Mouse (Mus musculus) ES-Bruce4 (cell line): ENCODE results near the gene Synpo2. TPM values are rescaled to one million over a fixed set of nuclear protein-coding genes. Genes with fewer than 3 reads are reported as not detected.

Experiments
- H3K27ac ChIP-seq: 2 replicates; pipeline ENCODE4 v1.5.1; 2012; ENCODE audit warnings: low read length, inconsistent platforms; ENCODE audit not compliant: insufficient read depth
- H3K27me3 ChIP-seq: 2 replicates; pipeline ENCODE4 v1.6.1; 2012; ENCODE audit warnings: mild to moderate bottlenecking, low read length, inconsistent platforms; ENCODE audit not compliant: control insufficient read depth, poor library complexity, insufficient read depth, severe bottlenecking
- H3K36me3 ChIP-seq: 2 replicates; pipeline ENCODE4 v1.6.1; 2012; ENCODE audit warnings: inconsistent platforms, mild to moderate bottlenecking, low read length, moderate library complexity; ENCODE audit not compliant: control insufficient read depth, poor library complexity, insufficient read depth, severe bottlenecking
- H3K4me1 ChIP-seq: one replicate; pipeline ENCODE4 v1.8.1; 2011; ENCODE audit warnings: low read length; ENCODE audit not compliant: control insufficient read depth, insufficient read depth
- H3K4me3 ChIP-seq: 2 replicates; pipeline ENCODE4 v1.5.1; 2011; ENCODE audit warnings: low read depth, mild to moderate bottlenecking, low read length
- H3K9ac ChIP-seq: 2 replicates; pipeline ENCODE4 v1.6.1; 2012; ENCODE audit warnings: low read depth, mild to moderate bottlenecking, inconsistent platforms; ENCODE audit not compliant: poor library complexity, severe bottlenecking
- H3K9me3 ChIP-seq: replicated peaks from 2 replicates; pipeline ENCODE4 v1.6.1; 2012; ENCODE audit warnings: mild to moderate bottlenecking, low read length, inconsistent platforms; ENCODE audit not compliant: control insufficient read depth, poor library complexity, insufficient read depth, severe bottlenecking
- CTCF ChIP-seq: IDR thresholded peaks from one replicate; pipeline ENCODE4 v1.8.1; 2011; ENCODE audit warnings: low read depth, low read length
- EP300 ChIP-seq: IDR thresholded peaks from 2 replicates; pipeline ENCODE4 v1.6.1; 2011; ENCODE audit warnings: low read depth, low read length; ENCODE audit not compliant: insufficient read depth
- POLR2A ChIP-seq: IDR thresholded peaks from one replicate; pipeline ENCODE4 v1.8.1; 2011; ENCODE audit warnings: low read length; ENCODE audit not compliant: insufficient read depth
- polyA plus RNA-seq: library from polyadenylated mRNA; stranded (reverse); fragments of >200 nt; gene quantifications from 2 replicates; pipeline ENCODE4 v1.2.4, GENCODE M21; 2011; ENCODE audit warnings: low read depth; ENCODE audit not compliant: missing spikeins, insufficient read depth, insufficient read length

Synpo2 gene
- polyA plus RNA-seq, 1 experiment, result 1.8 TPM

DNA sequence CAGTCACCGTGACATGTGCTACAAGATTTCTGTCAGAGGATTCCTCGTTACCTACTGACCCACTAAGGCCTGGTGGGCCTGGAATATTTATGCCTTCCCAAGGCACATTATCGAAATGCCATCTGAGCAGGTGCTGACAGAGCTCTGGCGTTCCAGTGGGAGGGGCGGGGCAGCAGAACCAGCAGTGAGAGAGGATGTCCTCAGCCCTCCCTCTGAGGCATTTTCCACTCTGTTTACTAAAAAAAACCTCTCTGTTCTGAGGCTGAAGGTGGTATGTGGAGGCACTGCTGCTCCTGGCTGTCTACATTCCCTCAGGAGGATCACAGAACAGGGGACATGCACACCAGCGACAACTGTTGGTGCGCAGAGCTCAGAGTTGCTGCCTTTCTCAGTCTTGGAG, 1.1 kb upstream of the Synpo2 start:
- Histone ChIP-seq H3K9ac (no peak overlapping the region), H3K27me3 (no peaks in the 10 kb centered on the region), H3K36me3 (no peaks in the 10 kb centered on the region), H3K4me1 (no peaks in the 10 kb centered on the region), H3K9me3 (no peaks in the 10 kb centered on the region), H3K27ac (no peak overlapping the region), H3K4me3 (no peak overlapping the region)
- TF ChIP-seq POLR2A, result no peak
- no peak for TF ChIP-seq EP300
- TF ChIP-seq CTCF, result no peak

- no peaks in the 10 kb centered on the region for H3K9me3 ChIP-seq
- H3K27ac ChIP-seq, result no peak overlapping the region
- no peaks in the 10 kb centered on the region for H3K36me3 ChIP-seq
- peak overlapping the region; percentile 53; the same call in 1 of the 2 replicates for H3K9ac ChIP-seq
- H3K27me3 ChIP-seq, result no peaks in the 10 kb centered on the region
- no peaks in the 10 kb centered on the region for H3K4me1 ChIP-seq
- TF ChIP-seq EP300 (no peak), CTCF (no peak), POLR2A (no peak)
- H3K4me3 ChIP-seq, result peak overlapping the region; percentile 87
Observed at GRCm38 (mm10) chr3:123235495-123235894, 454 bp downstream of the Synpo2 start.

GRCm38 (mm10) chr3:123234191-123234836, 1.6 kb downstream of the Synpo2 start:
- H3K4me3 ChIP-seq, result no peak overlapping the region
- H3K36me3 ChIP-seq, result no peaks in the 10 kb centered on the region
- no peaks in the 10 kb centered on the region for H3K9me3 ChIP-seq
- TF ChIP-seq EP300 (no peak), CTCF (peak; percentile 1), POLR2A (no peak)
- no peak overlapping the region for H3K27ac ChIP-seq
- H3K9ac ChIP-seq, result no peak overlapping the region
- H3K27me3 ChIP-seq, result no peaks in the 10 kb centered on the region
- no peaks in the 10 kb centered on the region for H3K4me1 ChIP-seq

DNA sequence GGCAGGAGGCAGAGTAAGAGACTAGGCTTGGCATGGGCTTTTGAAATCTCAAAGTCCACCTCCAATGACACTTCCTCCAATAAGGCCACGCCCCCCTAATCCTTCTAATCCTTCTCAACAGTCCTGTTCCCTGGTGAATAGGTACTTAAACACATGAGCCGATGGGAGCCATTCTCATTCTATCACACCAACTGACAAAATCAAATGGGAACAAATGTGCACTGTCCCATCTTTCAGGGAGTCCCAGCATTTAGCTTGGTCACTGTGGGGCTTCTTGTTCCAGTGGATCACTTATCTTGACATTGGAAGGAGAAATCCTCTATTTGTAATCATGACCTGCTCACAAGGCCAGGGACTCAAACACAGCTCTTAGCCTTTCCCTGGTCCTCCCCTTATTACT, 4.3 kb downstream of the Synpo2 start:
- no peak overlapping the region for H3K9ac ChIP-seq
- no peak overlapping the region for H3K4me3 ChIP-seq
- no peaks in the 10 kb centered on the region for H3K9me3 ChIP-seq
- no peak overlapping the region for H3K27ac ChIP-seq
- no peaks in the 10 kb centered on the region for H3K27me3 ChIP-seq
- TF ChIP-seq POLR2A, result no peak
- TF ChIP-seq EP300, result no peak
- TF ChIP-seq CTCF, result no peak
- H3K4me1 ChIP-seq, result no peaks in the 10 kb centered on the region
- H3K36me3 ChIP-seq, result no peaks in the 10 kb centered on the region

- no peak for TF ChIP-seq POLR2A
- no peak for TF ChIP-seq EP300
- no peak for TF ChIP-seq CTCF
- H3K4me3 ChIP-seq, result no peak overlapping the region
- H3K9me3 ChIP-seq, result no peaks in the 10 kb centered on the region
- no peaks in the 10 kb centered on the region for H3K4me1 ChIP-seq
- H3K27ac ChIP-seq, result no peak overlapping the region
- H3K27me3 ChIP-seq, result no peaks in the 10 kb centered on the region
- H3K36me3 ChIP-seq, result no peaks in the 10 kb centered on the region
- no peak overlapping the region for H3K9ac ChIP-seq
Observed at GRCm38 (mm10) chr3:123227276-123227675, 8.7 kb downstream of the Synpo2 start.

DNA sequence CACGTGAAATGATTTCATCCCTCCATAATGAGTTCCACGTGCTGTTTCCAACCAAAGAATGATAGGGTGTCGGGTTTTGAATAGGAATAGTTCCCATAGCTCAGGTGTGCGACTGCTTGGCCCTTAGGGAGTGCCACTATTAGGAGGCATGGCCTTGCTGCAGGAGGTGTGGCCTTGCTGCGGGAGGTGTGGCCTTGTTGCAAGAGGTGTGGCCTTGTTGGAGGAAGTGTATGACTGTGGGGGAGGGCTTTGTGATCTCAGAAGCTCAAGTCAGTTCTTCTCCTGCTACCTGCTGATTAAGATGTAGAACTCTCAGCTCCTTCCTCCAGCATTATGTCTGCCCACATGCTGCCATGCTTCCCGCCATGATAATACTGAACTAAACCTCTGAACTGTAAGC, 17.3 kb downstream of the Synpo2 start:
- TF ChIP-seq EP300 (no peak), POLR2A (no peak)
- Histone ChIP-seq H3K4me1 (no peaks in the 10 kb centered on the region), H3K27me3 (no peaks in the 10 kb centered on the region), H3K9ac (no peak overlapping the region), H3K4me3 (no peak overlapping the region), H3K9me3 (no peaks in the 10 kb centered on the region), H3K36me3 (no peaks in the 10 kb centered on the region), H3K27ac (no peak overlapping the region)
